Mouse (Mus musculus): Measurements from ENCODE around the gene Eef1e1. TPM values are rescaled to one million over a fixed set of nuclear protein-coding genes. Genes with fewer than 3 reads are reported as not detected.

The Eef1e1 gene
- polyA plus RNA-seq, 1 experiment from 2014 or later, result 46.7 TPM

- DNase-seq (ENCODE audit: low spot score) (peak; percentile 45), ATAC-seq (replicated peaks; ENCODE audit: low FRiP score, low read depth) (no peak)
- Histone ChIP-seq H3K27ac (no peak overlapping the region; the same call in 1 of the 2 replicates), H3K36me3 (ENCODE audit: insufficient read depth, low read length) (peaks cover 8% of the 10 kb centered on the region; the same call in 1 of the 2 replicates), H3K4me1 (replicated peaks; ENCODE audit: insufficient read depth, low read length) (no peaks in the 10 kb centered on the region), H3K9ac (ENCODE audit: low read depth, low read length) (no peak overlapping the region), H3K9me3 (replicated peaks; ENCODE audit: low read length) (no peaks in the 10 kb centered on the region), H3K27me3 (ENCODE audit: insufficient read depth, low read length) (no peaks in the 10 kb centered on the region), H3K4me2 (ENCODE audit: low read length) (no peak overlapping the region), H3K4me3 (replicated peaks; ENCODE audit: low read depth, low read length) (no peak overlapping the region)
- 64% methylated on average over 4 of the region's 4 CpGs for WGBS
- TF ChIP-seq CTCF (IDR thresholded peaks at IDR 0.05; ENCODE audit: low read depth), result no peak
These were observed 42.0 kb downstream of the Eef1e1 start for GRCm38 (mm10) chr13:38616887-38617286.

GRCm38 (mm10) chr13:38615656-38616055, 43.2 kb downstream of the Eef1e1 start:
- TF ChIP-seq CTCF (IDR thresholded peaks at IDR 0.05; ENCODE audit: low read depth), result no peak
- no peak for DNase-seq (ENCODE audit: low spot score)
- Histone ChIP-seq H3K36me3 (ENCODE audit: insufficient read depth, low read length) (peaks cover 8% of the 10 kb centered on the region; the same call in 1 of the 2 replicates), H3K9ac (ENCODE audit: low read depth, low read length) (no peak overlapping the region), H3K27me3 (ENCODE audit: insufficient read depth, low read length) (no peaks in the 10 kb centered on the region), H3K9me3 (replicated peaks; ENCODE audit: low read length) (no peaks in the 10 kb centered on the region), H3K4me2 (ENCODE audit: low read length) (no peak overlapping the region), H3K4me3 (replicated peaks; ENCODE audit: low read depth, low read length) (no peak overlapping the region), H3K27ac (no peak overlapping the region), H3K4me1 (replicated peaks; ENCODE audit: insufficient read depth, low read length) (no peaks in the 10 kb centered on the region)
- ATAC-seq (replicated peaks; ENCODE audit: low FRiP score, low read depth), result no peak
- WGBS, result 84% methylated on average over 5 of the region's 5 CpGs

GRCm38 (mm10) chr13:38614298-38614697, 44.6 kb downstream of the Eef1e1 start:
- WGBS, result 35% methylated on average over 5 of the region's 5 CpGs
- H3K27me3 ChIP-seq (ENCODE audit: insufficient read depth, low read length), result no peaks in the 10 kb centered on the region
- peaks cover 8% of the 10 kb centered on the region; the same call in 1 of the 2 replicates for H3K36me3 ChIP-seq (ENCODE audit: insufficient read depth, low read length)
- no peak for TF ChIP-seq CTCF (IDR thresholded peaks at IDR 0.05; ENCODE audit: low read depth)
- H3K9me3 ChIP-seq (replicated peaks; ENCODE audit: low read length), result no peaks in the 10 kb centered on the region
- H3K4me3 ChIP-seq (replicated peaks; ENCODE audit: low read depth, low read length), result no peak overlapping the region
- no peaks in the 10 kb centered on the region for H3K4me1 ChIP-seq (replicated peaks; ENCODE audit: insufficient read depth, low read length)
- no peak overlapping the region for H3K4me2 ChIP-seq (ENCODE audit: low read length)
- DNase-seq (ENCODE audit: low spot score) (no peak), ATAC-seq (replicated peaks; ENCODE audit: low FRiP score, low read depth) (no peak)
- no peak overlapping the region for H3K9ac ChIP-seq (ENCODE audit: low read depth, low read length)
- H3K27ac ChIP-seq, result no peak overlapping the region

- H3K4me1 ChIP-seq (replicated peaks; ENCODE audit: insufficient read depth, low read length), result no peaks in the 10 kb centered on the region
- no peak overlapping the region for H3K4me3 ChIP-seq (replicated peaks; ENCODE audit: low read depth, low read length)
- H3K27me3 ChIP-seq (ENCODE audit: insufficient read depth, low read length), result no peaks in the 10 kb centered on the region
- H3K9me3 ChIP-seq (replicated peaks; ENCODE audit: low read length), result no peaks in the 10 kb centered on the region
- DNase-seq (ENCODE audit: low spot score) (no peak), ATAC-seq (replicated peaks; ENCODE audit: low FRiP score, low read depth) (no peak)
- H3K4me2 ChIP-seq (ENCODE audit: low read length), result no peak overlapping the region
- peaks cover 8% of the 10 kb centered on the region; the same call in 1 of the 2 replicates for H3K36me3 ChIP-seq (ENCODE audit: insufficient read depth, low read length)
- 67% methylated on average over 8 of the region's 8 CpGs for WGBS
- no peak for TF ChIP-seq CTCF (IDR thresholded peaks at IDR 0.05; ENCODE audit: low read depth)
- H3K9ac ChIP-seq (ENCODE audit: low read depth, low read length), result no peak overlapping the region
- H3K27ac ChIP-seq, result no peak overlapping the region
These were observed 45.3 kb downstream of the Eef1e1 start for GRCm38 (mm10) chr13:38613583-38613982.

GRCm38 (mm10) chr13:38612608-38613007, 46.2 kb downstream of the Eef1e1 start:
- no peak overlapping the region for H3K27ac ChIP-seq
- no peaks in the 10 kb centered on the region for H3K4me1 ChIP-seq (replicated peaks; ENCODE audit: insufficient read depth, low read length)
- no peak for ATAC-seq (replicated peaks; ENCODE audit: low FRiP score, low read depth)
- TF ChIP-seq CTCF (IDR thresholded peaks at IDR 0.05; ENCODE audit: low read depth), result no peak
- DNase-seq (ENCODE audit: low spot score), result no peak
- H3K27me3 ChIP-seq (ENCODE audit: insufficient read depth, low read length), result no peaks in the 10 kb centered on the region
- H3K9ac ChIP-seq (ENCODE audit: low read depth, low read length), result no peak overlapping the region
- H3K4me2 ChIP-seq (ENCODE audit: low read length), result no peak overlapping the region
- H3K36me3 ChIP-seq (ENCODE audit: insufficient read depth, low read length), result peaks cover 8% of the 10 kb centered on the region; the same call in 1 of the 2 replicates
- H3K4me3 ChIP-seq (replicated peaks; ENCODE audit: low read depth, low read length), result no peak overlapping the region
- 85% methylated on average over 9 of the region's 9 CpGs for WGBS
- H3K9me3 ChIP-seq (replicated peaks; ENCODE audit: low read length), result no peaks in the 10 kb centered on the region

DNA sequence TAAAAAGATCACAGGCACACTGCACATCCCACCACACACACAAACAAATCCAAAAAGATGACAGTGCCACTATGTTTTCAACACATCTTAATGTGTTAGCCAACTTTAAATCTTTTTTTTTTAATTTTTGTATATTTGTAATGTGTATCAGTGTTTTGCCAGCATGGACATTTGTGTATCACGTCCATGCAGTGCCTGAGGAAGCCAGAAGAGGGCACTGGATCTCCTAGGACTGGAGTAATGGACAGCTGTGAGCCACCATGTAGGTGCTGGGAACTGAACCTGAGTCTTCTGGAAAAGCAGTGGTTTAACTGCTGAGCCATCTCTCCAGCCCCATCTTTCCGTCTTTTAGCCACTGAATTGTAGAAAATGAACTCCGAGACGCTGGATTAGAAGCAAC, 46.7 kb downstream of the Eef1e1 start:
- Histone ChIP-seq H3K36me3 (ENCODE audit: insufficient read depth, low read length) (peaks cover 8% of the 10 kb centered on the region; the same call in 1 of the 2 replicates), H3K4me3 (replicated peaks; ENCODE audit: low read depth, low read length) (no peak overlapping the region), H3K9me3 (replicated peaks; ENCODE audit: low read length) (no peaks in the 10 kb centered on the region), H3K27me3 (ENCODE audit: insufficient read depth, low read length) (no peaks in the 10 kb centered on the region), H3K27ac (no peak overlapping the region), H3K4me1 (replicated peaks; ENCODE audit: insufficient read depth, low read length) (no peaks in the 10 kb centered on the region), H3K4me2 (ENCODE audit: low read length) (no peak overlapping the region), H3K9ac (ENCODE audit: low read depth, low read length) (no peak overlapping the region)
- 96% methylated on average over 4 of the region's 4 CpGs for WGBS
- DNase-seq (ENCODE audit: low spot score), result no peak
- peak; percentile 27; the same call in 1 of the 2 replicates for TF ChIP-seq CTCF (IDR thresholded peaks at IDR 0.05; ENCODE audit: low read depth)
- ATAC-seq (replicated peaks; ENCODE audit: low FRiP score, low read depth), result no peak

DNA sequence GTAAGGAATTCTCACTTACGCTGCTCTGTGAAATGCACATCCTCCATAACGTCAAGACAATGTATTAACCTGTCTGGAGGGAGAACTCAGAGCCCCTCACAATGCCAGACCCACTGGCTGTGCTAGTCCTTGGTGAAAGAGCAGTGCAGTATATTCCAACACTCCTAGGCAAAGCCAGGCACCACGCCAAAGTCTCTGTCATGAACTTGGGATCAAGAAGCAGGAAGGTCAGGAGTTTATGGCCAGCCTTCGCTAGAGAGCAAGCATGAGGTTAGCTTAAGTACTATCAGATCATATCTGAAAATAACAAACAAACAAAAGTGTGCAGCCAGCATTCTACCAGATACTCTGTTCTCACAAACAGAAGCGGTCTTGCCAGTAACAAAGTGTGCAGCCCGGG, 48.5 kb downstream of the Eef1e1 start:
- H3K4me1 ChIP-seq (replicated peaks; ENCODE audit: insufficient read depth, low read length), result no peaks in the 10 kb centered on the region
- no peaks in the 10 kb centered on the region for H3K27me3 ChIP-seq (ENCODE audit: insufficient read depth, low read length)
- ATAC-seq (replicated peaks; ENCODE audit: low FRiP score, low read depth), result no peak
- 69% methylated on average over 6 of the region's 6 CpGs for WGBS
- DNase-seq (ENCODE audit: low spot score), result no peak
- H3K4me3 ChIP-seq (replicated peaks; ENCODE audit: low read depth, low read length), result no peak overlapping the region
- no peaks in the 10 kb centered on the region for H3K9me3 ChIP-seq (replicated peaks; ENCODE audit: low read length)
- no peak for TF ChIP-seq CTCF (IDR thresholded peaks at IDR 0.05; ENCODE audit: low read depth)
- no peak overlapping the region for H3K27ac ChIP-seq
- no peak overlapping the region for H3K9ac ChIP-seq (ENCODE audit: low read depth, low read length)
- H3K4me2 ChIP-seq (ENCODE audit: low read length), result no peak overlapping the region
- peaks cover 7% of the 10 kb centered on the region; the same call in 1 of the 2 replicates for H3K36me3 ChIP-seq (ENCODE audit: insufficient read depth, low read length)

Data from kidney, postnatal 0 days (tissue).